ENCODE assay signal across 8 mouse cellular contexts in genomic region chr9:108461181-108461631, GRCm38 (mm10). TPM values are rescaled to one million over a fixed set of nuclear protein-coding genes. Genes with fewer than 3 reads are reported as not detected.
A peak's percentile ranks its signal among the peaks of the same experiment; 100 is the strongest.
DNase-seq lines count a peak whose midpoint lies in the region; ATAC-seq and TF ChIP-seq lines count a peak whose summit lies in the region.

Gene Klhdc8b, minus strand, starts transcription at chr9:108461581.

- H3K9me3 ChIP-seq in forebrain, embryonic 15.5 days: no peaks in the 10 kb centered on the region
- no peaks in the 10 kb centered on the region for H3K9me3 ChIP-seq in kidney, embryonic 16.5 days (ENCODE audit: low read length)
- H3K9me3 ChIP-seq in liver, postnatal 0 days (ENCODE audit: low read length): no peaks in the 10 kb centered on the region

- H3K79me2 ChIP-seq in heart, adult 2 months (replicated peaks; ENCODE audit: control insufficient read depth, insufficient read depth, low read length): peaks cover 2% of the 10 kb centered on the region

- WGBS in heart, adult 2 months: 18% methylated on average over 11 of the region's 11 CpGs
- WGBS in forebrain, embryonic 15.5 days: 24% methylated on average over 11 of the region's 11 CpGs
- WGBS in kidney, embryonic 16.5 days: 18% methylated on average over 11 of the region's 11 CpGs
- WGBS in liver, postnatal 0 days (ENCODE audit: insufficient replicate concordance): 25% methylated on average over 11 of the region's 11 CpGs

- TF ChIP-seq EP300 in heart, adult 2 months (IDR thresholded peaks at IDR 0.05; ENCODE audit: insufficient read depth, low read depth, low read length): no peak
- TF ChIP-seq EP300 in liver, postnatal 0 days (IDR thresholded peaks at IDR 0.05; ENCODE audit: low read depth): no peak

- TF ChIP-seq CTCF in heart, adult 2 months (IDR thresholded peaks at IDR 0.05): no peak
- TF ChIP-seq CTCF in liver, postnatal 0 days (IDR thresholded peaks at IDR 0.05; ENCODE audit: low read depth): no peak

- no peaks in the 10 kb centered on the region for H3K36me3 ChIP-seq in heart, adult 2 months (ENCODE audit: control insufficient read depth, insufficient read depth, low read length)
- H3K36me3 ChIP-seq in forebrain, embryonic 15.5 days: peaks cover 33% of the 10 kb centered on the region
- H3K36me3 ChIP-seq in kidney, embryonic 16.5 days (ENCODE audit: insufficient read depth, low read length): peaks cover 32% of the 10 kb centered on the region
- H3K36me3 ChIP-seq in liver, postnatal 0 days (replicated peaks; ENCODE audit: insufficient read depth, low read length): peaks cover 21% of the 10 kb centered on the region

- TF ChIP-seq POLR2A in heart, adult 2 months (IDR thresholded peaks at IDR 0.05; ENCODE audit: insufficient read depth, low read depth, low read length): no peak

- H3K27ac ChIP-seq in heart, adult 2 months: peak within 1 kb of the TSS; percentile 97
- peak within 1 kb of the TSS; percentile 67 for H3K27ac ChIP-seq in forebrain, embryonic 15.5 days (replicated peaks)
- peak within 1 kb of the TSS; percentile 96 for H3K27ac ChIP-seq in kidney, embryonic 16.5 days (ENCODE audit: low read length)
- peak within 1 kb of the TSS; percentile 81 for H3K27ac ChIP-seq in liver, postnatal 0 days (ENCODE audit: low read depth)

- peak within 1 kb of the TSS; percentile 85 for H3K4me2 ChIP-seq in forebrain, embryonic 15.5 days (replicated peaks)
- H3K4me2 ChIP-seq in kidney, embryonic 16.5 days (replicated peaks; ENCODE audit: low read depth, low read length): peak within 1 kb of the TSS; percentile 85
- H3K4me2 ChIP-seq in liver, postnatal 0 days (ENCODE audit: low read depth, low read length): peak within 1 kb of the TSS; percentile 85

- intact Hi-C loops in heart, adult 2 months (cut with DNase I): loop anchor here (2.0 kb wide), 1 partner anchor 18 kb away; the partner anchor contains the start of gene Lamb2

- ATAC-seq in forebrain, embryonic 15.5 days (replicated peaks): peak; percentile 9; the same call in 1 of the 2 replicates
- ATAC-seq in kidney, embryonic 16.5 days (ENCODE audit: low FRiP score, low TSS enrichment): peak; percentile 32
- ATAC-seq in liver, postnatal 0 days: no peak

- H3K4me3 ChIP-seq in heart, adult 2 months: peak within 1 kb of the TSS; percentile 97
- peak within 1 kb of the TSS; percentile 93 for H3K4me3 ChIP-seq in forebrain, embryonic 15.5 days
- peak within 1 kb of the TSS; percentile 84 for H3K4me3 ChIP-seq in kidney, embryonic 16.5 days (ENCODE audit: low read length)
- H3K4me3 ChIP-seq in liver, postnatal 0 days (ENCODE audit: low read depth, low read length): peak within 1 kb of the TSS; percentile 73

- no peaks in the 10 kb centered on the region for H3K27me3 ChIP-seq in heart, adult 2 months (ENCODE audit: control insufficient read depth, insufficient read depth, low read length)
- H3K27me3 ChIP-seq in forebrain, embryonic 15.5 days: no peaks in the 10 kb centered on the region
- no peaks in the 10 kb centered on the region for H3K27me3 ChIP-seq in kidney, embryonic 16.5 days (ENCODE audit: insufficient read depth, low read length)
- no peaks in the 10 kb centered on the region for H3K27me3 ChIP-seq in liver, postnatal 0 days (ENCODE audit: insufficient read depth, low read length)

- DNase-seq in heart, adult 2 months: peak in 1 of 2 experiments; percentile 34
- DNase-seq in heart, adult 11 months: no peak
- DNase-seq in MN1 (ENCODE audit: low spot score): peak; percentile 22
- no peak for DNase-seq in liver, postnatal 0 days
- no peak for DNase-seq in ovary, postnatal 14 days (ENCODE audit: low spot score)
- no peak for DNase-seq in embryo, embryonic 10 days (ENCODE audit: low spot score)

- H3K9ac ChIP-seq in heart, adult 2 months (ENCODE audit: low read depth, low read length): peak within 1 kb of the TSS; percentile 96
- peak within 1 kb of the TSS; percentile 90 for H3K9ac ChIP-seq in forebrain, embryonic 15.5 days (replicated peaks)
- peak within 1 kb of the TSS; percentile 91 for H3K9ac ChIP-seq in kidney, embryonic 16.5 days (replicated peaks; ENCODE audit: low read length)
- H3K9ac ChIP-seq in liver, postnatal 0 days (replicated peaks): peak within 1 kb of the TSS; percentile 88

- peaks cover 13% of the 10 kb centered on the region for H3K4me1 ChIP-seq in heart, adult 2 months (ENCODE audit: control insufficient read depth, insufficient read depth, low read length)
- peaks cover 15% of the 10 kb centered on the region for H3K4me1 ChIP-seq in forebrain, embryonic 15.5 days
- H3K4me1 ChIP-seq in kidney, embryonic 16.5 days (ENCODE audit: insufficient read depth, low read length): peaks cover 17% of the 10 kb centered on the region
- peaks cover 18% of the 10 kb centered on the region for H3K4me1 ChIP-seq in liver, postnatal 0 days (ENCODE audit: insufficient read depth)

RNA-seq across cellular contexts. Expression of gene Klhdc8b, which starts in this region (rescaled TPM):
- 1 to 10 TPM; 4.9 to 5.8 TPM for total RNA-seq in heart, adult 2 months (2021)
- 21.5 and 26.6 TPM in 2 replicates for polyA plus RNA-seq in heart, adult 2 months (2012; rRNA removed)
- polyA plus RNA-seq in forebrain, embryonic 15.5 days (2015; fragmentation: Nextera tagmentation; extraction: Ambion mirVana): 55.7 and 62.2 TPM in 2 replicates
- 38.8 and 41.6 TPM in 2 replicates for polyA plus RNA-seq in kidney, embryonic 16.5 days (2015; fragmentation: Nextera tagmentation; extraction: Ambion mirVana)
- polyA plus RNA-seq in liver, postnatal 0 days (2015; fragmentation: Nextera tagmentation; extraction: Ambion mirVana): 8.5 and 9.1 TPM in 2 replicates
